Mouse (Mus musculus): Measurements from ENCODE around the gene Socs1.

DNA sequence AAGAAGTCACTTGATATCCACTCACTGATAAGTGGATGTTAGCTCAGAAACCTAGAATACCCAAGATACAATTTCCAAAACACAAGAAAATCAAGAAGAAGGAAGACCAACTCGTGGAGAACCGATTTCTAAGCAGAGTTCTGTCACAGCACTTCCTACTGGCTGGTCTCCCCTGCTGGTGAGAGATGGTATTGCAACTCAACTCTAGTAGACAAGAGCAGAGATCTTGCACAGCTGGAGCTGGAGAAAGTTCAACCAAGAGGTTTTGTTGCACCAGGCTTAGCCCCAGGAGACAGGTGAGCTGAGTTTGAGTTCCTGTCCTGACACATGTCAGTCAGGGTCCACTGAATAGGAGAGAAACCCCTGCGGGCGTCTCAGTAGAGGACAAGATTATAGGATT is 18.2 kb downstream of the Socs1 start:
- TF ChIP-seq ZC3H11A (IDR thresholded peaks at IDR 0.05; ENCODE audit: borderline replicate concordance, low read depth, low read length) (no peak), ZNF384 (IDR thresholded peaks at IDR 0.05; ENCODE audit: low read depth, low read length) (no peak), HCFC1 (IDR thresholded peaks at IDR 0.05; ENCODE audit: borderline replicate concordance, insufficient read depth, low read length) (no peak), CHD2 (IDR thresholded peaks at IDR 0.05; ENCODE audit: low read depth, low read length) (no peak), MAFK (IDR thresholded peaks at IDR 0.05; ENCODE audit: insufficient read depth, low read depth, low read length) (no peak)

All from ES-E14 (cell line).